Mouse (Mus musculus) frontal cortex, adult 2 months (tissue): ENCODE measurements around the gene 1700010B08Rik. TPM values are rescaled to one million over a fixed set of nuclear protein-coding genes. Genes with fewer than 3 reads are reported as not detected.

Experiments used
- DNase-seq, 2 experiments: peaks; one replicate each; pipeline ENCODE4 v3.0.0; 2022; ENCODE audit warnings: low spot score in 1 of 2; ENCODE audit errors: extremely low spot score in 1 of 2
- polyA plus RNA-seq: library from polyadenylated mRNA; depleted of rRNA; stranded (reverse); fragments of >200 nt; gene quantifications from 2 replicates; pipeline ENCODE4 v1.2.3, GENCODE M21; 2012; rRNA removed

The 1700010B08Rik gene
- polyA plus RNA-seq, 1 experiment, result not detected

- DNase-seq, result no peak
These were observed 48.9 kb downstream of the 1700010B08Rik start for GRCm38 (mm10) chr2:173767959-173768595.

- DNase-seq, result no peak
These were observed 50.0 kb downstream of the 1700010B08Rik start for GRCm38 (mm10) chr2:173769183-173769582.

DNA sequence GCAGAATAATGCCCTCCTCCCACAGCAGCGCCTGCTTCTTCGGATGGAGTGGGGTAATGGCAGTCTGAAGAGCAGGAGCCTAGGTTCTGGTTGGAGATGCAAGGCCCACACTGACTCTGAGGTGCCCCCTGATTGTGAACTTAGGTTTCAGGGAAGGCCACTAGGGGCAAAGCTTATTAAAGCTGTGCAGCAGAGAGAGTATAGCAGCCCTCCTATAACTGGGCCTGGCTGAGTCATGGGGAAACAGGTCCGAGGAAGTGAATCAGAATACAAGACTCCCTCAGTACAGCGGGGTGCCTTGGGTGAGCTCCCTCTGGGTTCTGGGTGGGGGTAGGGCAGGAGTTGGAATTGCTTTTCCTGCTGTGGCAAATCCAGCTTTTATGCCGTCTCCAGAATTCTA lies 51.4 kb downstream of the 1700010B08Rik start:
- peak in 1 of 2 experiments; percentile 26 for DNase-seq

Other genes starting within 250 kb of the 1700010B08Rik start
- gene 1700021F07Rik, start 196.8 kb upstream of the 1700010B08Rik start, polyA plus RNA-seq, result not detected in 2 replicates
- gene Ankrd60, start 141.1 kb upstream of the 1700010B08Rik start, polyA plus RNA-seq, result not detected in 2 replicates
- gene Rab22a, start 59.7 kb upstream of the 1700010B08Rik start, polyA plus RNA-seq, result 16.4 and 17.3 TPM in 2 replicates
- 56.0 and 58.3 TPM in 2 replicates for gene Vapb, start 18.1 kb downstream of the 1700010B08Rik start, polyA plus RNA-seq